ENCODE assay signal across 19 mouse cellular contexts in genomic region chr9:78157221-78157620, GRCm38 (mm10). TPM values are rescaled to one million over a fixed set of nuclear protein-coding genes. Genes with fewer than 3 reads are reported as not detected.
DNase-seq lines count a peak whose midpoint lies in the region; ATAC-seq and TF ChIP-seq lines count a peak whose summit lies in the region.
"Had no signal": no experiment of that assay in that cellular context is flagged by ENCODE, and none has a peak within 500 bp of the region (broad histone marks: within the 10 kb centered on the region; RNA-seq: fewer than 3 reads in every experiment).

No protein-coding gene starts in this region.

- 18% methylated on average over 1 of the region's 1 CpGs for WGBS in liver, adult 2 months
- 50% methylated on average over 1 of the region's 1 CpGs for WGBS in liver, postnatal 0 days (ENCODE audit: insufficient replicate concordance)
- 80% methylated on average over 1 of the region's 1 CpGs for WGBS in liver, embryonic 11.5 days

- DNase-seq in liver, adult 2 months (ENCODE audit: extremely low read depth, low read depth, low spot score): peak; percentile 94
- DNase-seq in liver: no peak
- no peak for DNase-seq in liver, postnatal 0 days
- DNase-seq in liver, embryonic 11.5 days (ENCODE audit: low spot score): no peak
- DNase-seq: adrenal gland, adult 2 months; adrenal gland, adult 8-10 months; adrenal gland, postnatal 10 days; adrenal gland, postnatal 14 days; adrenal gland, postnatal 25 days; adrenal gland, postnatal 36 days; B cell, adult 2 months; cerebellum, adult 11 months; cerebellum, adult 11-12 months; cerebellum, adult 18-20 months had no signal

- no peak overlapping the region for H3K4me2 ChIP-seq in liver, postnatal 0 days (ENCODE audit: low read depth, low read length)
- no peak overlapping the region for H3K4me2 ChIP-seq in liver, embryonic 11.5 days

- no peaks in the 10 kb centered on the region for H3K9me3 ChIP-seq in liver, postnatal 0 days (ENCODE audit: low read length)
- no peaks in the 10 kb centered on the region for H3K9me3 ChIP-seq in liver, embryonic 11.5 days (ENCODE audit: control insufficient read depth, low read length)
- H3K9me3 ChIP-seq: G1E had no signal

- H3K27me3 ChIP-seq in liver, adult 2 months (ENCODE audit: control insufficient read depth, insufficient read depth, low read length): no peaks in the 10 kb centered on the region
- H3K27me3 ChIP-seq in liver, postnatal 0 days (ENCODE audit: insufficient read depth, low read length): no peaks in the 10 kb centered on the region
- no peaks in the 10 kb centered on the region for H3K27me3 ChIP-seq in liver, embryonic 11.5 days (replicated peaks; ENCODE audit: control insufficient read depth, insufficient read depth, low read length)
- H3K27me3 ChIP-seq: CH12.LX, Patski had no signal

- no peaks in the 10 kb centered on the region for H3K79me2 ChIP-seq in liver, adult 2 months (ENCODE audit: control insufficient read depth, insufficient read depth, low read length)

- H3K36me3 ChIP-seq in liver, adult 2 months (ENCODE audit: control insufficient read depth, insufficient read depth, low read length): peaks cover 19% of the 10 kb centered on the region; the same call in 1 of the 2 replicates
- H3K36me3 ChIP-seq in liver, postnatal 0 days (replicated peaks; ENCODE audit: insufficient read depth, low read length): peaks cover 32% of the 10 kb centered on the region
- H3K36me3 ChIP-seq in liver, embryonic 11.5 days (ENCODE audit: control insufficient read depth, insufficient read depth, low read length): peaks cover 28% of the 10 kb centered on the region

- no peak overlapping the region for H3K4me3 ChIP-seq in liver, adult 2 months (ENCODE audit: insufficient read depth, low read depth, low read length)
- no peak overlapping the region for H3K4me3 ChIP-seq in liver, postnatal 0 days (ENCODE audit: low read depth, low read length)
- H3K4me3 ChIP-seq in liver, embryonic 11.5 days (ENCODE audit: low read depth, low read length): no peak overlapping the region

- TF ChIP-seq POLR2A in liver, adult 2 months (IDR thresholded peaks at IDR 0.05; ENCODE audit: extremely low read depth, insufficient read depth, low read length): no peak

- no peak for TF ChIP-seq EP300 in liver, postnatal 0 days (IDR thresholded peaks at IDR 0.05; ENCODE audit: low read depth)

- peak; percentile 45; the same call in 1 of the 2 replicates for ATAC-seq in liver, postnatal 0 days
- ATAC-seq in liver, embryonic 11.5 days (replicated peaks; ENCODE audit: low FRiP score): no peak
- ATAC-seq: activated CD4-positive, CD25-positive, alpha-beta regulatory T cell, adult 4 months; CD4-positive, CD25-positive, alpha-beta regulatory T cell, adult 4 months; Patski had no signal

- no peak for TF ChIP-seq CTCF in liver, adult 2 months (IDR thresholded peaks at IDR 0.05; ENCODE audit: low read depth, low read length)
- TF ChIP-seq CTCF in liver, postnatal 0 days (IDR thresholded peaks at IDR 0.05; ENCODE audit: low read depth): no peak

- H3K9ac ChIP-seq in liver, adult 2 months (ENCODE audit: low read depth, low read length): no peak overlapping the region
- no peak overlapping the region for H3K9ac ChIP-seq in liver, postnatal 0 days (replicated peaks)
- no peak overlapping the region for H3K9ac ChIP-seq in liver, embryonic 11.5 days (ENCODE audit: low read depth, low read length)

- peak overlapping the region; percentile 72 for H3K27ac ChIP-seq in liver, adult 2 months (replicated peaks; ENCODE audit: insufficient read depth, low read depth, low read length)
- peak overlapping the region; percentile 44; the same call in 1 of the 2 replicates for H3K27ac ChIP-seq in liver, postnatal 0 days (ENCODE audit: low read depth)
- H3K27ac ChIP-seq in liver, embryonic 11.5 days (ENCODE audit: low read depth, low read length): no peak overlapping the region

- peaks cover 19% of the 10 kb centered on the region for H3K4me1 ChIP-seq in liver, adult 2 months (ENCODE audit: control insufficient read depth, insufficient read depth, low read length)
- 0 out of 2 replicates have a peak, but pooled peaks cover 3% of the 10 kb centered on the region for H3K4me1 ChIP-seq in liver, postnatal 0 days (ENCODE audit: insufficient read depth)
- H3K4me1 ChIP-seq in liver, embryonic 11.5 days (replicated peaks; ENCODE audit: control insufficient read depth, insufficient read depth, low read length): no peaks in the 10 kb centered on the region

RNA-seq across cellular contexts. Expression of gene Gsta4, which starts 25.4 kb away (rescaled TPM):
- total RNA-seq in liver, adult 2 months (2014; rRNA removed): 137 and 139 TPM in 2 replicates
- 45.2 and 46.5 TPM in 2 replicates for polyA plus RNA-seq in liver, adult 2 months (2012; rRNA removed)
- 19.9 and 25.5 TPM in 2 replicates for polyA plus RNA-seq in liver, postnatal 0 days (2015; fragmentation: Nextera tagmentation; extraction: Ambion mirVana)
- polyA plus RNA-seq in liver, embryonic 11.5 days (2014; fragmentation: Nextera tagmentation; extraction: Ambion mirVana): 33.3 and 40.6 TPM in 2 replicates

RNA-seq across cellular contexts. Expression of gene Ick, which starts 48.2 kb away (rescaled TPM):
- total RNA-seq in liver, adult 2 months (2014; rRNA removed): 10.2 and 10.9 TPM in 2 replicates
- polyA plus RNA-seq in liver, adult 2 months (2012; rRNA removed): 7.3 and 7.5 TPM in 2 replicates
- polyA plus RNA-seq in liver, postnatal 0 days (2015; fragmentation: Nextera tagmentation; extraction: Ambion mirVana): 5.3 and 7.0 TPM in 2 replicates
- 15.9 and 16.7 TPM in 2 replicates for polyA plus RNA-seq in liver, embryonic 11.5 days (2014; fragmentation: Nextera tagmentation; extraction: Ambion mirVana)

RNA-seq across cellular contexts. Expression of gene Fbxo9, which starts 48.4 kb away (rescaled TPM):
- 80.5 and 99.3 TPM in 2 replicates for total RNA-seq in liver, adult 2 months (2014; rRNA removed)
- 83.4 and 107 TPM in 2 replicates for polyA plus RNA-seq in liver, adult 2 months (2012; rRNA removed)
- polyA plus RNA-seq in liver, postnatal 0 days (2015; fragmentation: Nextera tagmentation; extraction: Ambion mirVana): 45.7 and 54.0 TPM in 2 replicates
- 56.1 and 56.6 TPM in 2 replicates for polyA plus RNA-seq in liver, embryonic 11.5 days (2014; fragmentation: Nextera tagmentation; extraction: Ambion mirVana)
